Mouse (Mus musculus) megakaryocyte-erythroid progenitor cell, adult 5-6 weeks (primary cell): ENCODE measurements around the gene Ptprm. TPM values are rescaled to one million over a fixed set of nuclear protein-coding genes. Genes with fewer than 3 reads are reported as not detected.

Experiments used
- ATAC-seq: replicated peaks from 2 replicates; pipeline ENCODE4 v1.8.0; 2016; ENCODE audit warnings: mild to moderate bottlenecking, inconsistent platforms; ENCODE audit not compliant: severe bottlenecking, poor library complexity, low FRiP score, low TSS enrichment
- total RNA-seq, 2 experiments: library from RNA; stranded (forward) in 1 of 2; stranded (reverse) in 1 of 2; fragments of 200-1000, 215-1000 nt in 1 of 2; fragments of >200 nt in 1 of 2; fragmentation: Nextera tagmentation in 1 of 2; gene quantifications; 2 replicates each; pipeline ENCODE4 v1.2.3; 2014 to 2017

Gene Ptprm
- total RNA-seq, 2 experiments from 2014 or later: not detected

GRCm38 (mm10) chr17:66680662-66681061 lies 673.6 kb downstream of the Ptprm start:
- ATAC-seq: peak; percentile 57; the same call in 1 of the 2 replicates

DNA sequence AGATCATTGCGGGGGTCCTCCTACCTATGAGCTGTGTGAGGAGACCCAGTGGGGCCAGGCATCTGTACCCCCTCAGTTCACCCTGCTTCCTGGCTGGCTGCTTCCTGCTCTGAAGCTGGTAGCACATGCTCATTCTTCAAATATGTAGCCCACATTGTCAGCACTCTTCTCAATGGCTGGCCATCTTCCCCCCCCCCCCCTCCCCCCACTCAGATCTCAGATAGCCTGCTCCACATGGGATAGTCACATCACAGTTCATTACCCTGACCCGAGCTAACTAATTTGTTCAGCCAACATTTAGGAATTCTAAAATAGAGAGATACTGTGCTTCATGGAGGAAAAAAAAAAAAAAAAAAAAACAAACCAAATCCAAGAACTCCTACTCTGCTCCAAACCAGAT lies 679.6 kb downstream of the Ptprm start:
- ATAC-seq: no peak

GRCm38 (mm10) chr17:66671715-66672230 lies 682.5 kb downstream of the Ptprm start:
- ATAC-seq: no peak

- no peak for ATAC-seq
These were observed 683.0 kb downstream of the Ptprm start for GRCm38 (mm10) chr17:66671287-66671686.

DNA sequence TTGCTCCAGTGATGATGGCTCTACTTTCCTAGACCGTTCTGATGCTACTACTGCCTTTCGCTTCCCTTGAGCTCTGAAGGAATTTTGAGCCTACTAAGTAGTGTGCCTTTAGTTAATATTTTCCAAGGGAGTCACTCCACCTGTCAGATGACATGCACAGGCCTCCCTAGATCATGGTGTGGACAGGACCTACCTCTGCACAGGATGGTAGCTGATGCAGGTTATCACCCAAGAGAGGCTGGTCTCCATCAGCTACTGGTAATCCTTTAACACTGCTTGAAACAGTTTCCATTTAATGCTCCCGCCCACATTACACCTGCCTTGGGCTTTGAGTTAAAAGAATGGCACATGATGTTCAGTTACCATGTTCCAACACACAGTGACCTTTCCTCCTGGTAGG lies 688.5 kb downstream of the Ptprm start:
- no peak for ATAC-seq

DNA sequence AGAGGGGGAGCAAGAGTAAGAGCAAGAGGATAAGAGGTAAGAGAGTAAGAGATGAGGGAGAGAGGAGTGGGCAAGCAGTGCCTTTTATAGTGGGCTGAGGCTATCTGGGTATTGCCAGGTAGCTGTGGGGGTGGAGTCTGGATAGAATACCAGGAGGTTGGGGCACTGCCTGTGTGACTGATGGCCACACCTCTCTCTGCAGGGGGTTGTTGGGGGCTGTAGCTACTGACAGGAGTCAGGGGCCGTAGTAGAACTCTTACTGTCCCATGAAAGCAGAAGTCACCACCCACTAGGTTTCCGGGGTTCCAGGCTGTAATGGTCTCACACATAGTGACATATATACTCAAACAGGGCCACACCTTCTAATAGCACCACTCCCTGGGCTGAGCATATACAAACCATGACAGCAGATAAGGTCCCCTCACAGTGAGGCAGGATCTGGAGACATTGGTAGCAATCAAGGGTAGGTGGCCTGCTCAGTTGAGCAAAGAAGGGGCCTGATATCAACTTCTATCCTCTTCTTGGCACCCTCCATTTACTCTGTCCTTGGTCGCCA lies 689.0 kb downstream of the Ptprm start:
- no peak for ATAC-seq

GRCm38 (mm10) chr17:66664796-66665195 lies 689.5 kb downstream of the Ptprm start:
- no peak for ATAC-seq

GRCm38 (mm10) chr17:66659242-66659641 lies 695.0 kb downstream of the Ptprm start:
- no peak for ATAC-seq

GRCm38 (mm10) chr17:66637951-66638722 lies 716.1 kb downstream of the Ptprm start:
- no peak for ATAC-seq

DNA sequence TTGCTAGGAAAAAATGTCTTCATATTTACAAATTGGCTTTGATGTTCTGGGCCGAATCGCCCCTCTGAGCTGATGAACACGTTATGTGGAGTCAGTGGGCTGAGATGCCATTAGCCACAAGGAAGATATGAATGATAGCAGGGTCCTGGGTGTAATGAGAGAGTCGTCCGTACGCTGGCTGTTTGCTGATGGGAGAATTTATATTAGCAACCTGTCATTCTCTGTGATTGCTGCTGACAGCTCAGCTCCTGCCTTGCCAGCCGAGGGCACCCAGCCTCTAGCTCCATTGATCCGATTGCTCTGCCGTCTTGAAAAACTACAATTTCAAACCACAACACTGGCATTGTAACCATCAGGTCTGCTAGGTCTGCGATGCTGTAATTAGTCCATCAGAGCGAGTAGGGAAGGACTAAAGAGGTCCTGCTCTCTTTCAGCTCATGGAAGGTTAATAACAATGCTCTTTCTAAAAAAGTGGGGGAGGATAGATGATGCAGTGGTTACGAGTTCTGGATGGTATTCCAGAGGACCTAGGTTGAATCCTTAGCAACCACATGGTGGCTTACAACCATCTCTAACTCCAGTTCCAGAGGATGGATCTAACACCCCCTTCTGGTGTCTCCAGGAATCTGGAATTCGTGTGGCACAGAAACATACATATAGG lies 734.1 kb downstream of the Ptprm start:
- ATAC-seq: no peak

DNA sequence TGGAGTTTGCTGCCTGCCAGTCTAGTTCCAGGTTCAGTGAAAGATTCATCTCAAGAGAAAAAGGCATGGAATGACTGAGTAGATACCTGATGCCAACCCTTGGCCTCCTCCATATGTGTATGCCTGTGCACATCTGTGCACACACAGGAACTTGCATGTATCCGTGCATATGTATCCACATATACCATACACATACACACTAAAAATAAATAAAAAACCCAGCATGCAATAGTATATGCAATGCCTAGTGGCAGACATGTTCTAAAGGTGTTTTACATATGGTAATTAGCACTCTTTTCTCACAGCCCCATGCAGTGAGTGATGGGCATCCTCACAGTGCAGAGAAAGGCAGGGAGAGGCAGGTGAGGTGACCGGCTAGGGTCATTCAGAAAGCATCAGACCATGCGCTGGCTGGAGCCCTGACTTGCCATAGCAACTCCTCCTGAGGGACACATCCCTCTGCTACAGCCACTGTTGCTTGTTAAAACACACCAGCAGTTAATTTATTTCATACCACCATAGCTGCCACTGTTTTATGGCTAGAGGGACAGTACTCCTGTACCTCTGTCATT lies 734.9 kb downstream of the Ptprm start:
- no peak for ATAC-seq
